Comparison of ENCODE assay signal across 8 mouse cellular contexts in the genomic region with DNA sequence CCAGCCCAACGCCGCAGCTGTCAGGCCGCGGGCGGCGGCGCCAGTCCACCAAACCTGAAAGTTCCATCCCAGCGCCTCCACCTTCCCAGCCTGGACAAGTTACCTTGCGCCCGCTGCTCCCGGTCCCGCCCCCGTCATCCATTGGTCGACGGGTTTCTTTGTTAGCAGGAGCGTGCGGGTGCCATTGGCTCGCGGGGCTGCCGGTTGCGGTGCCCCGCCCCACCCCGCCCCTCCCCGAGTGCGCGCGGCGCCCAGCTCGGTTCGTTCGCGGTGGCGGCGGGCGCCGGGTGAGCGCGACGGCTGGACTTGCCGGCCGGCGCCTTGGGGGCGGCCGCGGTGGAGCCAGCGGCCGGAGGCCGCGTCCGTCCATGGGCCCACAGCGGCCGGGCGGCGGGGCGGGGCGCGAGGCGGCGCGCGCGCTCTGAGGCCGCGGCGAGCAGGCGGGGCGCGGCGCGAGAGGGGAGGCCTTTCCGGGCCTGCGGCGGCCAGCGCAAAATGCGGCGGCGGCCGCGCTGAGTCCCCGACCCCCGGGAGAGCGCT. TPM values are rescaled to one million over a fixed set of nuclear protein-coding genes. Genes with fewer than 3 reads are reported as not detected.
DNase-seq lines count a peak whose midpoint lies in the region; ATAC-seq lines count a peak whose summit lies in the region.

No protein-coding gene starts in this region.

- H3K36me3 ChIP-seq in heart, embryonic 13.5 days = peaks cover 2% of the 10 kb centered on the region; the same call in 1 of the 2 replicates
- no peaks in the 10 kb centered on the region for H3K36me3 ChIP-seq in liver, embryonic 12.5 days
- H3K36me3 ChIP-seq in stomach, embryonic 15.5 days = no peaks in the 10 kb centered on the region

- ATAC-seq in heart, embryonic 13.5 days (ENCODE audit: extremely low read depth, insufficient number of reproducible peaks, low FRiP score, low TSS enrichment) = peak; percentile 89
- ATAC-seq in liver, embryonic 12.5 days = peak; percentile 97
- ATAC-seq in stomach, embryonic 15.5 days (ENCODE audit: insufficient read depth, low FRiP score, low read depth) = peak; percentile 97

- peak overlapping the region; percentile 93 for H3K9ac ChIP-seq in heart, embryonic 13.5 days
- H3K9ac ChIP-seq in liver, embryonic 12.5 days = peak overlapping the region; percentile 83
- H3K9ac ChIP-seq in stomach, embryonic 15.5 days = peak overlapping the region; percentile 85

- peak overlapping the region; percentile 91 for H3K4me3 ChIP-seq in brown adipose tissue, adult 24 weeks (ENCODE audit: insufficient read depth, low read depth, low read length)
- peak overlapping the region; percentile 84 for H3K4me3 ChIP-seq in heart, embryonic 13.5 days
- peak overlapping the region; percentile 73 for H3K4me3 ChIP-seq in liver, embryonic 12.5 days
- peak overlapping the region; percentile 68 for H3K4me3 ChIP-seq in stomach, embryonic 15.5 days (replicated peaks)

- WGBS in heart, embryonic 13.5 days = 0% methylated on average over 38 of the region's 82 CpGs
- under 1% methylated on average over 64 of the region's 82 CpGs for WGBS in liver, embryonic 12.5 days (ENCODE audit: insufficient replicate concordance)
- WGBS in stomach, embryonic 15.5 days = under 1% methylated on average over 81 of the region's 82 CpGs

- no peaks in the 10 kb centered on the region for H3K9me3 ChIP-seq in heart, embryonic 13.5 days
- H3K9me3 ChIP-seq in liver, embryonic 12.5 days (replicated peaks) = no peaks in the 10 kb centered on the region
- H3K9me3 ChIP-seq in stomach, embryonic 15.5 days = no peaks in the 10 kb centered on the region

- H3K27me3 ChIP-seq in heart, embryonic 13.5 days (replicated peaks) = no peaks in the 10 kb centered on the region
- 0 out of 2 replicates have a peak, but pooled peaks cover 7% of the 10 kb centered on the region for H3K27me3 ChIP-seq in liver, embryonic 12.5 days (replicated peaks)
- no peaks in the 10 kb centered on the region for H3K27me3 ChIP-seq in stomach, embryonic 15.5 days (replicated peaks)

- peak overlapping the region; percentile 94 for H3K4me2 ChIP-seq in heart, embryonic 13.5 days
- H3K4me2 ChIP-seq in liver, embryonic 12.5 days = peak overlapping the region; percentile 93
- peak overlapping the region; percentile 81 for H3K4me2 ChIP-seq in stomach, embryonic 15.5 days

- peaks cover 19% of the 10 kb centered on the region for H3K4me1 ChIP-seq in brown adipose tissue, adult 24 weeks (ENCODE audit: control insufficient read depth, insufficient read depth, insufficient read length, low read length)
- H3K4me1 ChIP-seq in heart, embryonic 13.5 days = peaks cover 57% of the 10 kb centered on the region
- H3K4me1 ChIP-seq in liver, embryonic 12.5 days = peaks cover 43% of the 10 kb centered on the region
- H3K4me1 ChIP-seq in stomach, embryonic 15.5 days = peaks cover 24% of the 10 kb centered on the region

- peak; percentile 91 for DNase-seq in CD4-positive, CD25-positive, alpha-beta regulatory T cell, adult 2 months (ENCODE audit: low read depth, low spot score)
- DNase-seq in fat pad, adult 2 months (ENCODE audit: extremely low read depth, low read depth, low spot score) = peak; percentile 63
- DNase-seq in kidney, postnatal 10 days = peak; percentile 98
- DNase-seq in natural killer cell, adult 2 months (ENCODE audit: low spot score in 2 of 2) = peak; percentile 60 to 72

- H3K27ac ChIP-seq in brown adipose tissue, adult 24 weeks (replicated peaks; ENCODE audit: low read depth, low read length) = peak overlapping the region; percentile 96
- peak overlapping the region; percentile 94 for H3K27ac ChIP-seq in heart, embryonic 13.5 days (replicated peaks)
- peak overlapping the region; percentile 85 for H3K27ac ChIP-seq in liver, embryonic 12.5 days
- peak overlapping the region; percentile 94 for H3K27ac ChIP-seq in stomach, embryonic 15.5 days

RNA-seq across cellular contexts. Expression of a gene that starts 1.2 kb away (rescaled TPM):
- polyA plus RNA-seq in brown adipose tissue, adult 24 weeks (2012; ENCODE audit: insufficient read depth, insufficient read length, missing spikeins) = 83.7 and 89.7 TPM in 2 replicates
- polyA plus RNA-seq in heart, embryonic 13.5 days (2015; fragmentation: Nextera tagmentation; extraction: Ambion mirVana) = 25.0 and 26.7 TPM in 2 replicates
- polyA plus RNA-seq in liver, embryonic 12.5 days (2016; fragmentation: Nextera tagmentation; extraction: Ambion mirVana) = 36.4 and 38.5 TPM in 2 replicates
- 75.3 and 78.2 TPM in 2 replicates for polyA plus RNA-seq in stomach, embryonic 15.5 days (2015; fragmentation: Nextera tagmentation; extraction: Ambion mirVana)

Comparison
In these comparisons a context has a peak if more than half of its experiments do, and no peak if none do; other contexts are left out.
1. Peak in every context shown above with its lines: DNase-seq, ATAC-seq, H3K4me3 ChIP-seq and H3K27ac ChIP-seq.